13 mouse cellular contexts compared by ENCODE assay signal in genomic region chr13:101915948-101916594, GRCm38 (mm10).
A peak's percentile ranks its signal among the peaks of the same experiment; 100 is the strongest.
DNase-seq lines count a peak whose midpoint lies in the region; ATAC-seq and TF ChIP-seq lines count a peak whose summit lies in the region.
"Had no signal": no experiment of that assay in that cellular context is flagged by ENCODE, and none has a peak within 500 bp of the region (broad histone marks: within the 10 kb centered on the region; RNA-seq: fewer than 3 reads in every experiment).

No protein-coding gene starts in this region.

- TF ChIP-seq CTCF in gastrocnemius, adult 2 months (IDR thresholded peaks at IDR 0.05): peak; percentile 14; the same call in 1 of the 2 replicates
- no peak for TF ChIP-seq CTCF in lung, adult 2 months (IDR thresholded peaks at IDR 0.05; ENCODE audit: insufficient read depth, low read length)

- no peak overlapping the region for H3K4me2 ChIP-seq in intestine, embryonic 16.5 days (ENCODE audit: low read depth, low read length)
- H3K4me2 ChIP-seq in stomach, embryonic 16.5 days (ENCODE audit: low read depth, low read length): 0 out of 2 replicates have a peak overlapping the region, but pooled peaks have one; percentile 23
- H3K4me2 ChIP-seq: embryonic facial prominence, embryonic 13.5 days; hindbrain, embryonic 13.5 days; midbrain, embryonic 13.5 days; neural tube, embryonic 12.5 days had no signal

- H3K27me3 ChIP-seq in intestine, embryonic 16.5 days (replicated peaks; ENCODE audit: control insufficient read depth, insufficient read depth, low read length): no peaks in the 10 kb centered on the region
- no peaks in the 10 kb centered on the region for H3K27me3 ChIP-seq in stomach, embryonic 16.5 days (ENCODE audit: control insufficient read depth, insufficient read depth, low read length)
- H3K27me3 ChIP-seq: embryonic facial prominence, embryonic 13.5 days; hindbrain, embryonic 13.5 days; midbrain, embryonic 13.5 days; neural tube, embryonic 12.5 days had no signal

- no peak for TF ChIP-seq POLR2A in lung, adult 2 months (IDR thresholded peaks at IDR 0.05; ENCODE audit: borderline replicate concordance, extremely low read depth, low read depth, low read length)

- H3K4me1 ChIP-seq in lung, adult 2 months (ENCODE audit: control insufficient read depth, insufficient read depth, low read length): no peaks in the 10 kb centered on the region; the same call in 1 of the 2 replicates
- H3K4me1 ChIP-seq in intestine, embryonic 16.5 days (ENCODE audit: control insufficient read depth, insufficient read depth, low read length): peaks cover 21% of the 10 kb centered on the region
- H3K4me1 ChIP-seq in stomach, embryonic 16.5 days (ENCODE audit: control insufficient read depth, insufficient read depth, low read length): peaks cover 17% of the 10 kb centered on the region; the same call in 1 of the 2 replicates
- H3K4me1 ChIP-seq: midbrain, embryonic 13.5 days; neural tube, embryonic 12.5 days had no signal

- peak; percentile 32 for ATAC-seq in intestine, embryonic 16.5 days
- ATAC-seq in stomach, embryonic 16.5 days (ENCODE audit: insufficient read depth, low FRiP score): peak; percentile 57; the same call in 1 of the 2 replicates
- ATAC-seq: midbrain, embryonic 13.5 days had no signal

- H3K4me3 ChIP-seq in gastrocnemius, adult 2 months: no peak overlapping the region
- no peak overlapping the region for H3K4me3 ChIP-seq in lung, adult 2 months (replicated peaks; ENCODE audit: extremely low read depth, low read depth, low read length)
- H3K4me3 ChIP-seq in intestine, embryonic 16.5 days (ENCODE audit: low read length): no peak overlapping the region
- no peak overlapping the region for H3K4me3 ChIP-seq in stomach, embryonic 16.5 days (replicated peaks; ENCODE audit: low read length)
- H3K4me3 ChIP-seq: embryonic facial prominence, embryonic 13.5 days; hindbrain, embryonic 13.5 days; midbrain, embryonic 13.5 days; neural tube, embryonic 12.5 days had no signal

- DNase-seq in gastrocnemius, adult 2 months: peak; percentile 58
- DNase-seq in gastrocnemius, postnatal 36 days: no peak
- peak; percentile 17 for DNase-seq in lung, adult 2 months
- DNase-seq in lung, postnatal 14 days: no peak
- no peak for DNase-seq in spleen, adult 12 weeks (ENCODE audit: low spot score)
- DNase-seq in urinary bladder, postnatal 36 days (ENCODE audit: low spot score in 2 of 2): no peak
- DNase-seq: cerebellum, adult 2 months had no signal

- intact Hi-C loops in gastrocnemius, adult 2 months (cut with DNase I): loop anchor here (2.0 to 5.0 kb wide), 3 partner anchors 67 to 149 kb away; partner anchors contain the start of gene Pik3r1
- intact Hi-C loops in gastrocnemius, postnatal 36 days (cut with DNase I): no loop called here

- H3K36me3 ChIP-seq in intestine, embryonic 16.5 days (ENCODE audit: control insufficient read depth, insufficient read depth, low read length): no peaks in the 10 kb centered on the region
- no peaks in the 10 kb centered on the region for H3K36me3 ChIP-seq in stomach, embryonic 16.5 days (ENCODE audit: control insufficient read depth, insufficient read depth, low read length)
- H3K36me3 ChIP-seq: embryonic facial prominence, embryonic 13.5 days; hindbrain, embryonic 13.5 days; midbrain, embryonic 13.5 days; neural tube, embryonic 12.5 days had no signal

- whole genome bisulfite sequencing in lung, adult 2 months: 41% methylated on average over 6 of the region's 6 CpGs
- WGBS in intestine, embryonic 16.5 days: 58% methylated on average over 6 of the region's 6 CpGs
- WGBS in stomach, embryonic 16.5 days: 47% methylated on average over 6 of the region's 6 CpGs

- peak overlapping the region; percentile 85 for H3K27ac ChIP-seq in gastrocnemius, adult 2 months
- H3K27ac ChIP-seq in intestine, embryonic 16.5 days (ENCODE audit: low read length): 0 out of 2 replicates have a peak overlapping the region, but pooled peaks have one; percentile 39
- H3K27ac ChIP-seq in stomach, embryonic 16.5 days (ENCODE audit: low read length): peak overlapping the region; percentile 83
- H3K27ac ChIP-seq: hindbrain, embryonic 13.5 days; midbrain, embryonic 13.5 days; neural tube, embryonic 12.5 days had no signal

- H3K9ac ChIP-seq in intestine, embryonic 16.5 days (ENCODE audit: low read depth, low read length): no peak overlapping the region
- H3K9ac ChIP-seq in stomach, embryonic 16.5 days (ENCODE audit: low read length): no peak overlapping the region
- H3K9ac ChIP-seq: embryonic facial prominence, embryonic 13.5 days; hindbrain, embryonic 13.5 days; midbrain, embryonic 13.5 days; neural tube, embryonic 12.5 days had no signal

- H3K9me3 ChIP-seq in intestine, embryonic 16.5 days (ENCODE audit: control insufficient read depth, low read length): no peaks in the 10 kb centered on the region
- no peaks in the 10 kb centered on the region for H3K9me3 ChIP-seq in stomach, embryonic 16.5 days (replicated peaks; ENCODE audit: control insufficient read depth, low read length)
- H3K9me3 ChIP-seq: embryonic facial prominence, embryonic 13.5 days; hindbrain, embryonic 13.5 days; midbrain, embryonic 13.5 days; neural tube, embryonic 12.5 days had no signal

Comparison
In these comparisons a context has a peak if more than half of its experiments do, and no peak if none do; other contexts are left out.
1. DNase-seq: peak in gastrocnemius, adult 2 months (single experiment) and lung, adult 2 months (single experiment); none in gastrocnemius, postnatal 36 days (0 of 2), lung, postnatal 14 days (single experiment), spleen, adult 12 weeks (single experiment) and urinary bladder, postnatal 36 days (0 of 2).
2. Peak in every context shown above with its lines, with median percentiles within 50 percentile points of each other: H3K27ac ChIP-seq.